Mouse (Mus musculus) heart, embryonic 14.5 days (tissue): ENCODE measurements around the gene Pax3. TPM values are rescaled to one million over a fixed set of nuclear protein-coding genes. Genes with fewer than 3 reads are reported as not detected.

Experiments
- ATAC-seq: fragments of 200-750 bp; cut with Nextera tagmentation; 2 replicates; pipeline ENCODE4 v1.8.0; 2017; ENCODE audit warnings: low read depth, moderate TSS enrichment; ENCODE audit not compliant: insufficient number of reproducible peaks, insufficient read depth, low FRiP score
- H3K27ac ChIP-seq, 2 experiments: fragments of 200-500 bp in 1 of 2; fragments of 300-500 bp in 1 of 2; sonication (generic) in 1 of 2; replicated peaks in 1 of 2; 2 replicates each; pipeline ENCODE4 v1.5.1; 2012 to 2014; ENCODE audit warnings: low read depth in 2 of 2, low read length in 2 of 2, control low read depth in 1 of 2, mild to moderate bottlenecking in 1 of 2, mixed read lengths in 1 of 2; ENCODE audit not compliant: control insufficient read depth in 1 of 2, insufficient read depth in 1 of 2
- H3K27me3 ChIP-seq: fragments of 300-500 bp; sonication (generic); 2 replicates; pipeline ENCODE4 v1.6.1; 2014; ENCODE audit warnings: mild to moderate bottlenecking, low read length, control low read depth; ENCODE audit not compliant: control insufficient read depth, insufficient read depth
- H3K36me3 ChIP-seq: fragments of 300-500 bp; sonication (generic); 2 replicates; pipeline ENCODE4 v1.6.1; 2014; ENCODE audit warnings: mild to moderate bottlenecking, control low read depth, low read length, mixed read lengths; ENCODE audit not compliant: control insufficient read depth, insufficient read depth
- H3K4me1 ChIP-seq, 2 experiments: fragments of 200-500 bp in 1 of 2; fragments of 300-500 bp in 1 of 2; sonication (generic) in 1 of 2; 2 replicates each; pipeline ENCODE4 v1.6.1; 2012 to 2014; ENCODE audit warnings: low read length in 2 of 2, control low read depth in 1 of 2, mixed read lengths in 1 of 2; ENCODE audit not compliant: control insufficient read depth in 2 of 2, insufficient read depth in 2 of 2
- H3K4me2 ChIP-seq: fragments of 300-500 bp; sonication (generic); 2 replicates; pipeline ENCODE4 v1.6.1; 2014; ENCODE audit warnings: mild to moderate bottlenecking, low read length
- H3K4me3 ChIP-seq, 2 experiments: fragments of 200-500 bp in 1 of 2; fragments of 300-500 bp in 1 of 2; sonication (generic) in 1 of 2; 2 replicates each; pipeline ENCODE4 v1.5.1; 2012 to 2014; ENCODE audit warnings: low read length in 2 of 2, mild to moderate bottlenecking in 2 of 2, control low read depth in 1 of 2, low read depth in 1 of 2, moderate library complexity in 1 of 2; ENCODE audit not compliant: control insufficient read depth in 1 of 2, insufficient read depth in 1 of 2
- H3K9ac ChIP-seq: fragments of 300-500 bp; sonication (generic); 2 replicates; pipeline ENCODE4 v1.6.1; 2014; ENCODE audit warnings: mild to moderate bottlenecking, low read length
- H3K9me3 ChIP-seq: fragments of 300-500 bp; sonication (generic); 2 replicates; pipeline ENCODE4 v1.6.1; 2016; ENCODE audit warnings: low read length, control low read depth; ENCODE audit not compliant: control insufficient read depth
- WGBS: fragments of 180-500 bp; shearing (Covaris S2); extraction: QIAGEN DNeasy Blood & Tissue Kit; methylation state at CpG from one replicate; pipeline ENCODE4 v1.1.7; 2014; 5-methylcytosine and 5-hydroxymethylcytosine counted together
- polyA plus RNA-seq: library from polyadenylated mRNA; unstranded; fragments of >200 nt; fragmentation: Nextera tagmentation; extraction: Ambion mirVana; gene quantifications from 2 replicates; pipeline ENCODE4 v1.2.1, GENCODE M21; 2014

The Pax3 gene
- polyA plus RNA-seq, 1 experiment from 2014 or later: 0.08 TPM

DNA sequence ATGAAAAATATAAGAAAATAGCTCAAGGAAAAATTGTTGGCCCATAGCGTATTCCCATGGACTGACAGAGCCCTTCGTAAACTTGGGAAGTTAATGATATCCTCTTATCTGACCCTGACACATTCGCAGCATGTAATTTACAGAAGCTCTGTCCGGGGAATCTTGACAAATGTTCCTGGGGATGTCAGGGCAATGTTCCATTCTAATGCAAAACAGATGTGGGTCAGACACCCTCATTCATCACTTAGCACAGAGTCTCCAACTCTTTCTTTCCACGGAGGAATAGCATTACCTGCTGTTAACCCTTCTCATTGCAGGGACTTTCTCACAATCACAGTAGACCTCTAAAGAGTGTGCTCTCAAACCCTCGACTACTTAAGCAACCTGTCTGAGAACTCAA lies 86.6 kb downstream of the Pax3 start:
- no peaks in the 10 kb centered on the region for H3K4me1 ChIP-seq

DNA sequence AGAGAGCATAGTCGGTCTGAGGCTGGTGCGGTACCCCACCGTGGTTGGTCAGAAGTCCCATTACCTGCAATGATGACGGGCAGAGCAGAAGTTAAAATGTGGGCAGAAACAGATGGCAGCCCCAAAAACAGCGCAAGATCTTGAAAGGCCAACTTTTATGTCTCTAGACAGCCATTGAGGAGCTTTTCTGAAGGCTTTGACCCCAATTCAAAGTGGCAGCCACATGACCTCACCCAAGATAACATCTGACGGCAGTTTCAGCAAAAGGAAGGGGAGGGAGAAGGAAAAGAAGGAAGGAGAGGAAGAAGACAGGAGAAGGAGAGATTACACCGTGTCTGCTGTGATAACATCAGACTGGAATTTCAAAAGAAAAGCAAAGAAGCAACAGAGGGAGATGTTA lies 93.4 kb downstream of the Pax3 start:
- Histone ChIP-seq H3K4me2 (no peak overlapping the region), H3K9me3 (no peaks in the 10 kb centered on the region), H3K27me3 (no peaks in the 10 kb centered on the region), H3K4me3 (no peak overlapping the region), H3K36me3 (no peaks in the 10 kb centered on the region), H3K9ac (no peak overlapping the region), H3K4me1 (no peaks in the 10 kb centered on the region), H3K27ac (no peak overlapping the region)
- no peak for ATAC-seq
- 59% methylated on average over 7 of the region's 7 CpGs for WGBS

More for the DNA sequence above, 86.6 kb downstream of the Pax3 start:
- Histone ChIP-seq H3K4me2 (no peak overlapping the region), H3K9ac (no peak overlapping the region), H3K9me3 (no peaks in the 10 kb centered on the region), H3K27me3 (peaks cover 4% of the 10 kb centered on the region; the same call in 1 of the 2 replicates), H3K36me3 (no peaks in the 10 kb centered on the region), H3K4me3 (no peak overlapping the region), H3K27ac (no peak overlapping the region)
- ATAC-seq: no peak
- 29% methylated on average over 6 of the region's 6 CpGs for WGBS

DNA sequence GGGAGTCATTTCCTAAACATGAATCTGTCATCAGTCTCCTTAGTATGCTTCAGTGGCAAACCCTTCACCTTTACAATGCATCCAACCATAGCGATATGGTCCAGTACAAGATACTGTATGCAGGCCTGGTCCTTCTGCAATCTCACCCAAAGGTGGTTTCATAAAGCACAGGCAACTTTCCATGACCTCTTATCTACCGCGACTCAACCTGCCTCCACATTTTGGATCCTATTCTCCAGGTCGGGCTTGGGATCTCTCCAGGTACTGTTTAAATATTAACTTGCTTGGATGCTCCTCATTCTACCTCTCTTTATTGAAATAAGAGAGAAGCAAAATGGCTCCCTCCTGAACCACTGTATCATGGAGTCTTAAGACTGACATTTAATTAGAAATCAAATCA lies 103.3 kb downstream of the Pax3 start:
- no peak for ATAC-seq
- Histone ChIP-seq H3K27ac (no peak overlapping the region), H3K27me3 (no peaks in the 10 kb centered on the region), H3K9ac (no peak overlapping the region), H3K4me3 (no peak overlapping the region), H3K9me3 (no peaks in the 10 kb centered on the region), H3K36me3 (no peaks in the 10 kb centered on the region), H3K4me1 (no peaks in the 10 kb centered on the region), H3K4me2 (no peak overlapping the region)
- WGBS: 91% methylated on average over 4 of the region's 4 CpGs

DNA sequence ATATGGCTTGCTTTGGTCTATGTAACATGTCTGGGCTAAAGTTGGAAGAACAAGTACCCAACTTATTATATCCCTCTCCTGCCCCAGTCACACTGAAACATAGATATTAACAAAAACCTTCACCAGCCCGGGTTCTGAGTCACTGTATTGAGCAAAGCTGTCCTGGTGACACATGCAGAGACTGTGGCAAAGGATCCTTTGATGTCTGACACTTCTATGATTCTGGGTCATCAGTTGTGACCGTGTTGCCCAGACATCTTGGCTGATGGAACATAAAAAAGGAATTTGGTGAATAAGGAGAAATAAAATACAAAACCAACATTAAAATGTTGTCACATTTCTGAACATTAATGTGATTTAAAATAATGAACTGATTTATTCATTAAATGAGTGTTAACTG lies 108.3 kb downstream of the Pax3 start:
- Histone ChIP-seq H3K9ac (no peak overlapping the region), H3K9me3 (no peaks in the 10 kb centered on the region), H3K4me2 (no peak overlapping the region), H3K36me3 (no peaks in the 10 kb centered on the region), H3K27me3 (no peaks in the 10 kb centered on the region), H3K4me3 (no peak overlapping the region), H3K27ac (no peak overlapping the region), H3K4me1 (no peaks in the 10 kb centered on the region)
- 61% methylated on average over 2 of the region's 2 CpGs for WGBS
- no peak for ATAC-seq

DNA sequence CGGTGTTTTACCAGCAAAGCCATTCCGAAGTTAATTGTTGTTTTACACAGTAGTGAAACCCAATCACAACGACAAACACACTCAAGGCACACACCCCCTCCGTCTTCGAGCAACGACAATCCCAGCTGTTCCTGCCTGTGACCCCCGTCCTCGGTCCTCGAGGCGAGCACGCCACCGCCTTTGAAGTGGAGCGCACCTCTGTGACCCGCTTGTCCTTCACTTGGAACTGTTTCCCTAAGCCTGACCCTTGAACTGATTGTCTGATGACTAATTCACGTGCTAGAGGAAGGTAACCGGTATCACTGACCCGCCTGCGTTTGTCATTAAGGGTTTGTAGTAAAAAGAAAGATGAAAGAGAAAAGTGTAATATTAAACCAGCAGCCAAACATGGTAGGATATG lies 115.2 kb downstream of the Pax3 start:
- 56% methylated on average over 18 of the region's 18 CpGs for WGBS
- Histone ChIP-seq H3K4me3 (no peak overlapping the region), H3K9ac (no peak overlapping the region), H3K4me2 (no peak overlapping the region), H3K9me3 (no peaks in the 10 kb centered on the region), H3K36me3 (no peaks in the 10 kb centered on the region), H3K27me3 (no peaks in the 10 kb centered on the region), H3K4me1 (no peaks in the 10 kb centered on the region), H3K27ac (no peak overlapping the region)
- ATAC-seq: no peak

DNA sequence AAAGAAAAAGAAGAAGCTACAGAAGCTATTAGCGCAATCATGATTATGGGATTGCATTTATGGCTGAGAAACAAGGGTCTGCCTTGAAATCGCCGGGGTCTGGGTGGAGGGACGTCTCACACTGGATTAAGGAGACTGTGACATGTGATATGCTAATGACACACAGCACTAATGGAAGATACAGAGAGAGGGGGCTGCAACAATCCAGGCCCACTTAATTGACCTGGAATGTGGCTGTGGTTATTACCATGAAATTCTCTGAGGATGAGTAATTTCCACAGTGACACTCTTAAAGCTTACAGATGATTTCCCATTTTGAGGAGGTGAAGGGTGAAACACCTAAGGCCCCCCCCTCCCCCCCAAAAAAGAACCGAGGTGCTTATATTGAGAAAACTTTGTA lies 136.1 kb downstream of the Pax3 start:
- Histone ChIP-seq H3K9ac (no peak overlapping the region), H3K4me3 (no peak overlapping the region), H3K36me3 (no peaks in the 10 kb centered on the region), H3K27ac (no peak overlapping the region), H3K27me3 (no peaks in the 10 kb centered on the region), H3K9me3 (no peaks in the 10 kb centered on the region), H3K4me1 (no peaks in the 10 kb centered on the region), H3K4me2 (no peak overlapping the region)
- no peak for ATAC-seq
- WGBS: 48% methylated on average over 5 of the region's 5 CpGs

DNA sequence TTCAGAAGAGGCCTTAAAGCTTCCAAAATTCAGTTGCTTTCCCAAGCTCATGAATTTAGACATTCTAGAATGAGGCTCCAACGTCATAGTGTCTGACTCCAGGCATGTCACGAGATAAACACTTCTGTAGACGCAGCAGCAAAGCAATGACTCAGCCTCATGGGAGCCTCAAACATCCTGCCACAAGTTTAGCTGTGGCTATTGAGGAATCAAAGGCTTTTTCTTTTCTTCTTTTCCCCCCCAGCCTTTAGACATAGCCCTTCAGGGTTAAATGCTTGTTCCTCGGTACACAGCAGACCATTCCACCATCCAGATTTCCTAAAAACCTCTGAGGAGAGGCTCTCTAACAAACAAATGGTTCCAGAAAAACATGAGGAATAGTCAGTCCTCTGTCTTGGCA lies 139.0 kb downstream of the Pax3 start:
- Histone ChIP-seq H3K4me1 (no peaks in the 10 kb centered on the region), H3K9ac (no peak overlapping the region), H3K4me3 (no peak overlapping the region), H3K27ac (no peak overlapping the region), H3K27me3 (no peaks in the 10 kb centered on the region), H3K9me3 (no peaks in the 10 kb centered on the region), H3K36me3 (no peaks in the 10 kb centered on the region), H3K4me2 (no peak overlapping the region)
- 34% methylated on average over 4 of the region's 4 CpGs for WGBS
- no peak for ATAC-seq

DNA sequence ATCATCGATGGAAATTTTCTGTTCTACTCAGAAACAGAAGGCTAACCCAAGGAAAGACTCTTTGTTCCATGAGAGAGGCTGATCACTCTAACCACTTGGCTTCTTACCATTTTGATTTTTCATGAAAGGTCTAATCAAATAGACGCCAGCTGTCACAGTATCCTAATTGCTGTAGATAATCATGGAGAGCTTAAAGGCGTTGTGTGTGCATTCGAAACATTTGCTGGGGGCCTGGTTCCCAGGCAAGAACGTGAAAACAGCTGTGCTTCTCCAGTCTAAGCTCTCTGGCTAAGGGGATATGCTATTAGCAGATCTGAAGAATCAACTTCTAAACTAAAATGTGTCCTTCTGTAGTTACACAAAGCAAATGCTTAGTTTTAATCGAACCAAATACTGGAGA lies 143.3 kb downstream of the Pax3 start:
- Histone ChIP-seq H3K4me2 (no peak overlapping the region), H3K27ac (no peak overlapping the region), H3K27me3 (no peaks in the 10 kb centered on the region), H3K4me3 (no peak overlapping the region), H3K9me3 (no peaks in the 10 kb centered on the region), H3K9ac (no peak overlapping the region), H3K4me1 (no peaks in the 10 kb centered on the region), H3K36me3 (no peaks in the 10 kb centered on the region)
- 71% methylated on average over 6 of the region's 6 CpGs for WGBS
- no peak for ATAC-seq
